Mouse (Mus musculus) kidney, postnatal 14 days (tissue): ENCODE measurements around the gene Vmn1r88.

Source experiments
- DNase-seq: peaks from one replicate; pipeline ENCODE4 v3.0.0; 2022; ENCODE audit warnings: mixed read lengths

Gene Vmn1r88

GRCm38 (mm10) chr7:13159268-13159667, at the start of gene Vmn1r88:
Gene Vmn1r88, plus strand, starts transcription at chr7:13159568.
- DNase-seq = no peak

- no peak for DNase-seq
These were observed 39.6 kb upstream of the Vmn1r88 start, which contains the start of gene Vmn1r86 for GRCm38 (mm10) chr7:13119817-13120216. Gene Vmn1r86, minus strand, starts transcription at chr7:13119917.

- peak; percentile 5 for DNase-seq
These were observed 35.7 kb upstream of the Vmn1r88 start for GRCm38 (mm10) chr7:13123554-13124153.

- no peak for DNase-seq
These were observed 27.5 kb upstream of the Vmn1r88 start for GRCm38 (mm10) chr7:13131856-13132255.

GRCm38 (mm10) chr7:13137340-13137739, 22.0 kb upstream of the Vmn1r88 start:
- no peak for DNase-seq

GRCm38 (mm10) chr7:13140057-13140456, 19.3 kb upstream of the Vmn1r88 start, which contains the start of gene Vmn1r87:
Gene Vmn1r87, minus strand, starts transcription at chr7:13140157.
- DNase-seq = no peak

- DNase-seq = no peak
These were observed 53.4 kb downstream of the Vmn1r88 start, which contains the start of gene Vmn1r89 for GRCm38 (mm10) chr7:13212720-13213119. Gene Vmn1r89, plus strand, starts transcription at chr7:13213020.
